Mouse (Mus musculus) neural tube, embryonic 12.5 days (tissue): ENCODE measurements around the gene Tmem50b. TPM values are rescaled to one million over a fixed set of nuclear protein-coding genes. Genes with fewer than 3 reads are reported as not detected.

ENCODE experiments used
- ATAC-seq: fragments of 200-750 bp; cut with Nextera tagmentation; 2 replicates; pipeline ENCODE4 v1.8.0; 2017; ENCODE audit warnings: low read depth, mild to moderate bottlenecking, moderate TSS enrichment, moderate library complexity; ENCODE audit not compliant: low FRiP score
- H3K27ac ChIP-seq: fragments of 300-500 bp; sonication (generic); 2 replicates; pipeline ENCODE4 v1.5.1; 2016
- H3K27me3 ChIP-seq: fragments of 300-500 bp; sonication (generic); replicated peaks from 2 replicates; pipeline ENCODE4 v1.6.1; 2016; ENCODE audit warnings: mild to moderate bottlenecking
- H3K36me3 ChIP-seq: fragments of 300-500 bp; sonication (generic); 2 replicates; pipeline ENCODE4 v1.6.1; 2016; ENCODE audit warnings: mild to moderate bottlenecking
- H3K4me1 ChIP-seq: fragments of 300-500 bp; sonication (generic); 2 replicates; pipeline ENCODE4 v1.6.1; 2016
- H3K4me2 ChIP-seq: fragments of 300-500 bp; sonication (generic); replicated peaks from 2 replicates; pipeline ENCODE4 v1.6.1; 2016; ENCODE audit warnings: mild to moderate bottlenecking
- H3K4me3 ChIP-seq: fragments of 300-500 bp; sonication (generic); 2 replicates; pipeline ENCODE4 v1.5.1; 2016
- H3K9ac ChIP-seq: fragments of 300-500 bp; sonication (generic); 2 replicates; pipeline ENCODE4 v1.6.1; 2016; ENCODE audit warnings: mild to moderate bottlenecking
- H3K9me3 ChIP-seq: fragments of 300-500 bp; sonication (generic); 2 replicates; pipeline ENCODE4 v1.6.1; 2016; ENCODE audit warnings: mild to moderate bottlenecking
- WGBS: fragments of 180-500 bp; shearing (Covaris S2); methylation state at CpG from one replicate; pipeline ENCODE4 v1.1.7; 2016; 5-methylcytosine and 5-hydroxymethylcytosine counted together
- polyA plus RNA-seq: library from polyadenylated mRNA; unstranded; fragments of >200 nt; fragmentation: Nextera tagmentation; extraction: Ambion mirVana; gene quantifications from 2 replicates; pipeline ENCODE4 v1.2.1, GENCODE M21; 2016

The Tmem50b gene
- polyA plus RNA-seq, 1 experiment from 2014 or later: 58.0 TPM

DNA sequence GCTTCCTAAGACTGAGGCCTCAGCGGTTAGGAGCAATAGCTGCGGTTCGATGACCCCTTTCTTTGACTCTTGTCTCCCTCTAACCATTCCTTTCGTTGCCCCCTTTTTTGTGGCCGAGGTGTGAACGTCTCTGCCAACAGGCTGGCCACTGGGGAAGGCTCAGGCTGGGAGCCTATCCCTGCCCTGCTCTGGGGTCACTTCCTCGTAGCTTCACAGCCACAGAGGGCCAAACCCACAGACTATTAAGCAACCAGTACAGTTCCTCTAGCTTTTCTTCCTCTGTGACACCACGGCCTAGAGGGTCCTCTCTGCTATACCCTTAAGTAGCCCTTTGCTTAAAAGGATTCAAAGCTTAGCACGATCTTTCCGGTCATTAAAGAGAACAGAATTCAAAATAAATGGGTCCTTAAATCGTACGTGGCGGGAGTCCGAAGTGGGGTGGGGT is 51.2 kb downstream of the Tmem50b start:
- H3K4me1 ChIP-seq: peaks cover 24% of the 10 kb centered on the region
- H3K4me3 ChIP-seq: peak overlapping the region; percentile 93
- no peak overlapping the region for H3K27ac ChIP-seq
- peak; percentile 71 for ATAC-seq
- H3K36me3 ChIP-seq: no peaks in the 10 kb centered on the region
- H3K27me3 ChIP-seq: no peaks in the 10 kb centered on the region
- peak overlapping the region; percentile 93 for H3K9ac ChIP-seq
- WGBS: 9% methylated on average over 14 of the region's 14 CpGs
- H3K9me3 ChIP-seq: no peaks in the 10 kb centered on the region
- peak overlapping the region; percentile 76 for H3K4me2 ChIP-seq

DNA sequence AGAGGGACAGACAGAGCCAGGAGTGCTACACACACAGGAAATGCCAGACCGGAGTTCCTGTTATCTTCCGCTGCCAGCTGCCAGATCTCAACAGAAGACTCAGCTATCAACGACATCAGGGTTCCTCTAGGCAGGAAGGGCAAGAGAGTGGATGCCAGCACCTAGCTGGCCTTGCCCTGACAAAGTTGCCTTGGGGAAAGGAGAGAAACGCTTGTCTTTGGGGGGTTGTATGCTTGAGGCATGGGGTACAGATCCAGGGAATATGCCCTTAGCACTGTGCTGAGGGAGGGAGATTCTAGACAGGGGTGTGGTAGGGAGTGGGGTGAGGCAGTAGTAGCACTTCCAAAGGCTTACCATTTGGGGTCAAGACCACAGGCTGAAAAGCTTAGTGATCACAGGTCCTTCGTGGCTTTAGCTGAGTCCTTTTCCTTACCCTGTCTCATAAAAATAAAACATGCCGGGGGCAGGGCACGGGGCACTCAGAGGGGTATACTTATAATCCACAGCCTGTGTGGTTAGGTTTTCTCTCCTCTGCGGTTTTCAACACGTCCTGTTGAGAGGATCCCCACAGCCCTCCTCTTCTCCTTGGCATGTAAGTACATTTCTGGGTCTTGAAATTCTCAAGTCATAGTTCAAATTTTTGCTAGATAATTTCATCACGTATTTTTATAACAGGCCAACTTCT is 51.9 kb downstream of the Tmem50b start:
- Histone ChIP-seq H3K27me3 (no peaks in the 10 kb centered on the region), H3K4me2 (no peak overlapping the region), H3K27ac (no peak overlapping the region), H3K4me3 (no peak overlapping the region), H3K4me1 (peaks cover 24% of the 10 kb centered on the region), H3K36me3 (no peaks in the 10 kb centered on the region), H3K9ac (no peak overlapping the region), H3K9me3 (no peaks in the 10 kb centered on the region)
- 71% methylated on average over 10 of the region's 10 CpGs for WGBS
- ATAC-seq: no peak

DNA sequence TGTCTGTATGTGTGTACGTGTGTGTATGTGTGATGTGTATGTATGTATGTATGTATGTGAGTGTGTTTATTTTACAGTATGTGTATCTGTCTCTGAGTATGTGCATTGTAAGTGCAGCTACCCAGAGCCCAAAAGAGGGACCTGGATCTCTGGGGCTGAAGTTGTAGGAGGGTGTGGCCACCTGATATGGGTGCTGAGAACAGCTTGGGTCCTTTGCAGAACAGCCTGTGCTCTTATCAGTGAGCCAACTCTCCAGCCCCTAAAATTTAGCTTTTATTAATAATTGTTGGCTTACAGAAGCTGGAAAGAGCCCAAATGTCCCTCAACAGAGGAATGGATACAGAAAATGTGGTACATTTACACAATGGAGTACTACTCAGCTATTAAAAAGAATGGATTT is 54.0 kb downstream of the Tmem50b start:
- no peaks in the 10 kb centered on the region for H3K27me3 ChIP-seq
- H3K9me3 ChIP-seq: no peaks in the 10 kb centered on the region
- WGBS: 94% methylated on average over 1 of the region's 1 CpGs

DNA sequence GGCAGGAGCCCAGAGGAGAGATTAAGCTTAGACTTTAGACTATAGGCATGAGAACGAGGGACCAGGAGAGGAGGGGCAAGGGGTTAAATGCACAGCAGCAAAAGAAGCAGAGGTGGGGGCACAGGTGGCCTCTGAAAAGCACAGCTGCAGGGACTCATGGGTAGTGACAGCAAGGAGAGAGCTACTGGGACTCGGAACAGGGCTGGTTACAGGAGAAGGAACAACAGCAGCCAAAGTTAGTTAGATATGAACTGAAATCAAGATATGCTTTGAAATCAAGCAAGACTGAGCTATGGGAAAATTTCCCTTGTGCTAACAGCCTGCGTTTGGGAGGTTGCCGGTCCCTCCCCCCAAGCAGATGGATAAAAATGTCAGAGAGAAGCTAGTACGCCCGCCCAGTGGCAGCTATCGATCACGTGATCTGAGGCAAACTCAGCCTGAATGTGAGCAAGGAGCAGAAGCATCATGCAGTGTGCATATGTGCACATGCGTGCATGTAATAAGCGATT is 56.0 kb downstream of the Tmem50b start:
- no peak for ATAC-seq
- H3K27ac ChIP-seq: no peak overlapping the region
- no peak overlapping the region for H3K4me3 ChIP-seq
- peak overlapping the region; percentile 24; the same call in 1 of the 2 replicates for H3K4me2 ChIP-seq
- WGBS: 41% methylated on average over 10 of the region's 10 CpGs
- peaks cover 5% of the 10 kb centered on the region; the same call in 1 of the 2 replicates for H3K4me1 ChIP-seq
- no peaks in the 10 kb centered on the region for H3K9me3 ChIP-seq
- no peaks in the 10 kb centered on the region for H3K27me3 ChIP-seq
- H3K9ac ChIP-seq: no peak overlapping the region
- no peaks in the 10 kb centered on the region for H3K36me3 ChIP-seq

More for the DNA sequence above, 54.0 kb downstream of the Tmem50b start:
- H3K4me3 ChIP-seq: no peak overlapping the region
- ATAC-seq: no peak
- H3K36me3 ChIP-seq: no peaks in the 10 kb centered on the region
- H3K4me1 ChIP-seq: peaks cover 13% of the 10 kb centered on the region; the same call in 1 of the 2 replicates
- H3K4me2 ChIP-seq: no peak overlapping the region
- H3K9ac ChIP-seq: no peak overlapping the region
- no peak overlapping the region for H3K27ac ChIP-seq

DNA sequence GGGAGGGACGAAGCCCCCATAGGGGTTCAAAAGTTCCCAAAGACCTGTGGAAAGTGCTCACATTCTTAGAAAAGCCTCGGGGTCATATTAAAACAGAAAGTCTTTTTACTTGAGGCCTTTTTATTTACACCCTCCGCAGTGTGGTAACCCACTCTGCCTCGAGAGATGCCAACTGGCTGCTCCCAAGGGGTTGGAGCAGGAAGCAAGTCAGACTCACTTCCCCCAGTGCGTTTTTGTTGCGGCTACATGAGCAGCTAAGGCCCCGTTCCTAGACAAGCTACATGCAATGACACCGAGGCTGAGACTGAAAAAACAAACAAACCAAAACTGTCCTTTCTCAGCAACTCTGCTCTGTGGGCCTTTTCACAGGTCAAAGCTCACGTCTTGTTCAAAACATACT is 59.1 kb downstream of the Tmem50b start:
- ATAC-seq: no peak
- Histone ChIP-seq H3K27me3 (no peaks in the 10 kb centered on the region), H3K9me3 (no peaks in the 10 kb centered on the region), H3K27ac (no peak overlapping the region), H3K4me3 (no peak overlapping the region), H3K4me2 (no peak overlapping the region), H3K36me3 (no peaks in the 10 kb centered on the region), H3K9ac (no peak overlapping the region), H3K4me1 (no peaks in the 10 kb centered on the region)
- 75% methylated on average over 9 of the region's 9 CpGs for WGBS

DNA sequence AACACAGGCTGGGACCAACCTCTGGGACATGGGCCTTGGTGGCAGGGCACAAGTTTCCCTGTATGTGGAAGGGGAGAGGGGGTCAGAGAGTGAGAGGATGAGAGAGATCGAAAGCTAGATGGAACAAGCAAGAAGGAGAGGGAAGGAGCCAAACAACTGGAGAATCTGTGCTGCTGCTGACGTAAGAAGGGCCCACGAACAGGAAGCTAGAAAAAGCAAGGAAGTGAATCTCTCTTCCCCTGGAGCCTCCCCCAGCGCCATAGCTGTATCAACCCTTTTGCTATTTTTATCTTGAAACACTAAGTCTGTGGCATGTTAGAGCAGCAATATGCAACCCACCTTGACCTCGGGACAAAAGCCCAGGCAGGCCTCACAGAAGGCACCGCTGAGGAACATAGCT is 59.5 kb downstream of the Tmem50b start:
- Histone ChIP-seq H3K27me3 (no peaks in the 10 kb centered on the region), H3K9me3 (no peaks in the 10 kb centered on the region), H3K36me3 (no peaks in the 10 kb centered on the region), H3K9ac (no peak overlapping the region), H3K4me2 (no peak overlapping the region), H3K4me1 (no peaks in the 10 kb centered on the region), H3K27ac (no peak overlapping the region), H3K4me3 (no peak overlapping the region)
- ATAC-seq: no peak
- 89% methylated on average over 6 of the region's 6 CpGs for WGBS

DNA sequence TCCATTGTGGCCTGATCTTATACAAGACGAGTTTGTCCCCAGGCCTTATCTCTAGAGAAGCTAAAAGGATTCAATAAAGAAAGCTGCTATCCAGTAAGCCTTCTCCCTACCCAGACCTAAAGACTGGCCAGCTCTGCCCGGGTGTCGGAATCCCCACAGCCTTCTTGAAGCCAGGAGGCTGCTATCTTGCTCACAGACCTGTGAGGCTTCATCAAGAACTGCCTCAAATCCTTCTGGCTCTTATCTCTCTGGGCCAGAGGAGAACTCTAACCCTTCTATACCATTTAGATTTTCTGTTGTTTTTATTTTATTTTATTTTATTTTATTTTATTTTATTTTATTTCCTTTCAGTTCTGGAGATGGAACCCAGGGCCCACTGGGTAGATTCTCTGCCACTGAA is 60.5 kb downstream of the Tmem50b start:
- no peaks in the 10 kb centered on the region for H3K27me3 ChIP-seq
- H3K4me3 ChIP-seq: no peak overlapping the region
- 88% methylated on average over 3 of the region's 3 CpGs for WGBS
- H3K4me2 ChIP-seq: no peak overlapping the region
- no peak overlapping the region for H3K9ac ChIP-seq
- H3K9me3 ChIP-seq: no peaks in the 10 kb centered on the region
- H3K4me1 ChIP-seq: no peaks in the 10 kb centered on the region
- no peaks in the 10 kb centered on the region for H3K36me3 ChIP-seq
- ATAC-seq: no peak
- no peak overlapping the region for H3K27ac ChIP-seq

DNA sequence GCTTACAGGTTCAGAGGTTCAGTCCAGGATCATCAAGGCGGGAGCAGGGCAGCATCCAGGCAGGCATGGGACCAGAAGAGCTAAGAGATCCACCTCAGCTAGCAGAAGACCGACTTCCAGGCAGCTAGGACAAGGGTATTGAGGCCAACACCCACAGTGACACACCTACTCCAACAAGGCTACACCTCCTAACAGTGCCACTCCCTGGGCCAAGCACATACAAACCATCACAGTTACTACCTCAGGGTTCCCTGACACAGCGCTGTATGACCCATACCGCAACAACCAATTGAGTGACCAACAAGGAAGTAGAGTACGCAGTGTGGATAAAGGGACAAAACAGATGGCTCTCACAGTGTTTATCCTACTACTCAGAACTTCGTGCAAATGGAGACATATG is 61.2 kb downstream of the Tmem50b start:
- no peaks in the 10 kb centered on the region for H3K4me1 ChIP-seq
- H3K27ac ChIP-seq: no peak overlapping the region
- WGBS: 93% methylated on average over 6 of the region's 6 CpGs
- no peak overlapping the region for H3K9ac ChIP-seq
- no peaks in the 10 kb centered on the region for H3K27me3 ChIP-seq
- H3K36me3 ChIP-seq: no peaks in the 10 kb centered on the region
- ATAC-seq: no peak
- no peak overlapping the region for H3K4me3 ChIP-seq
- no peaks in the 10 kb centered on the region for H3K9me3 ChIP-seq
- no peak overlapping the region for H3K4me2 ChIP-seq

DNA sequence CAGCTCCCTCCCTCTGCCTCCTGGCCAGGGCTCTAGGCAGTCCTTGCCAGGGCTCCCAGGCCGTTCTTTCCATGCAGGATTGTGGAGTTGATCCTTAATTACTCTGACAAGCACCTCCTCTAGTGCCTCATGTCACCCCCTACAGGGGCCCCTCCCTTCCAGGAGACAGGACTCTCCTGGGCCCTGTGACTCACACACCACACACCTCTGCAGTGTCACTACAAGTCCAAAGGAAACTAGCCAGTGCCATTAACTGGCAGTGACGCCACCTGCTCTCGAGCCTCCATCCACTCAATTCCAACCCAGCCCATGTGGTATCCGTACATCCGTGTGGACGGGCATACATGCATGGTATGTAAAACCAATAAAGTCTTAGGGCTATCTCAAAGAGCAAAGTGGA is 62.7 kb downstream of the Tmem50b start:
- H3K27ac ChIP-seq: no peak overlapping the region
- no peak overlapping the region for H3K9ac ChIP-seq
- no peak overlapping the region for H3K4me3 ChIP-seq
- H3K4me1 ChIP-seq: no peaks in the 10 kb centered on the region
- no peak for ATAC-seq
- 79% methylated on average over 6 of the region's 6 CpGs for WGBS
- H3K4me2 ChIP-seq: no peak overlapping the region
- H3K27me3 ChIP-seq: no peaks in the 10 kb centered on the region
- no peaks in the 10 kb centered on the region for H3K9me3 ChIP-seq
- no peaks in the 10 kb centered on the region for H3K36me3 ChIP-seq

DNA sequence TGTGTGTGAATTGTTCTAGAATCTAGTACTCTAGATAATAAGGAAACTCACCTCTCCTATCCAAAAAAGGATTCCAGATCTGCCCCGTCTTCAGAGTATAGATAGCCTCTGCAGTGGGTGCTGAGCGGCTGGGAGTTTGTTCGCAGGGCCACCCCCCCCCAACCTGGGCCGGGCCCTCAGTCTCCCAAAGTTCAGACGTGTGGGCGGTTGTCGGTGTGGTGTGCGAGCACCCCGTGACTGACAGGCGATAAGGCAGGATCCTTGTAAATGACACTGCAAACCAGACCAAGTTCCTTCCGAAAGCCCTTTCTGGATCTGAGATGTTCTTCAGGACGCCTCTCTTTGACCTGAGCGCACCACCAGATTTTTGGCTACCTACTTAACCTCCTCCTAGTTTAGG is 63.1 kb downstream of the Tmem50b start:
- H3K27ac ChIP-seq: no peak overlapping the region
- no peaks in the 10 kb centered on the region for H3K27me3 ChIP-seq
- WGBS: 54% methylated on average over 13 of the region's 13 CpGs
- no peak overlapping the region for H3K4me2 ChIP-seq
- no peak overlapping the region for H3K4me3 ChIP-seq
- ATAC-seq: no peak
- no peak overlapping the region for H3K9ac ChIP-seq
- H3K4me1 ChIP-seq: no peaks in the 10 kb centered on the region
- H3K36me3 ChIP-seq: no peaks in the 10 kb centered on the region
- no peaks in the 10 kb centered on the region for H3K9me3 ChIP-seq

DNA sequence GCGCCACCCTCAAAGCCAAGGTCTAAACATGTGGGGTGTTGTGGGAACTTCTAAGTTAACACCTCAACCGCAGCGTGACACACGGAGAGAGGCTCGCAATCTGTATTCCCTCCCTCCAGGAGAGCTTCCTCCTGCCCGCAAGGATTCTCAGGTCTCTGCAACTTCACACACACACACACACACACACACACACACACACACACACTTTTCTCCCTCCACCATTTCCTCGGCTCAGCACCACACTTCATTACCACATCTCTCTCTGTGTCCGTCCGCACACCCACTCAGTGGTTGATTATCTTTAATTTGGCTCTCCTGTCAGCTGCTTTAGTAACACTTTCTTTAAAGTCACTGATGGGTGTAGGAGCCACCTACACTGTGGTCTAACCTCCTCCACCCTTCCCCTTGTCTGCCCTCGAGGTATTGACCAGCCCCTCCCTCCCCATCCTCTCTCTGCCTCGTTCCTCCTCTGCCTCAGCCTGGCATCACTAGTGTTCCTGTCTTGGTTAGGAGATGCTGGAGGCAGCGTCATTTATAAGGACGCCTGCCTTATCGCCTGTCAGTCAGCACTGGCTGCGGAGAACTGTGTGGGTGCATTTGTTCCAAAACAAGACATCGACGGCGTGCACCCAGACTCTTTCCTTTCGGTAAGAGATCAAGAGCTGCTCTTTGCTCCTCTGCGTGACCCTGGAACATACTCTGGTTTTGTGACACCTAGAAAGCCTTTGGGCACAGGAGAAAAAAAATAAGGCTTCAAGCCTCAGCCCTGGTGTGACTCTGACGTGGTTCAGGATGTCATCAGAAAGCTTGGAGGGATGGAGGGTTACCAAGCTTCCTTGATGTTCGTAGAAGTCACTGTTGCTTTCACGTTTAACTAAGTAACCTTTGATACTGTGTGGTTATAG is 64.3 kb downstream of the Tmem50b start:
- no peaks in the 10 kb centered on the region for H3K27me3 ChIP-seq
- no peak overlapping the region for H3K27ac ChIP-seq
- no peak overlapping the region for H3K4me2 ChIP-seq
- no peaks in the 10 kb centered on the region for H3K36me3 ChIP-seq
- H3K4me1 ChIP-seq: no peaks in the 10 kb centered on the region
- H3K9me3 ChIP-seq: no peaks in the 10 kb centered on the region
- 67% methylated on average over 23 of the region's 23 CpGs for WGBS
- H3K9ac ChIP-seq: no peak overlapping the region
- H3K4me3 ChIP-seq: no peak overlapping the region
- ATAC-seq: no peak

DNA sequence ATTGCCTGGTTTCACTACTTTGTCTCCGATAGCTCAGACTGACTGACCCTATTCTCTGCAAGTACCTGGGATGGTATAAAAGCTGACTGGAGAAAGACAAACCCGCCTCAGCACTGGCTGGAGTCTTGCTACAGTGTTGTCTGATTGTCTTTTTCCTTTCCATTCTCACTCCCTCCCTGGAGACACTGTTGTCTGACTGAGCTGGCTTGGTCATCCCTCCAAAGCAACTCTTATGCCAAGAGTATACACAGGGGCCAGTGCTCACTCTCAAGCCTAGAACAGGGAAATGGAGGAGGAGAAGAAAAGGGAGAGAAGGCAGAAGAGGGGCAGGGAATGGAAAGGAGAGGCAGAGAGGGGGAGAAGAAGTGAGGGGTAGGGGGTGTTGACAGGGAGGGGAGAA is 65.2 kb downstream of the Tmem50b start:
- no peak overlapping the region for H3K4me2 ChIP-seq
- H3K9ac ChIP-seq: no peak overlapping the region
- no peaks in the 10 kb centered on the region for H3K4me1 ChIP-seq
- 10% methylated on average over 2 of the region's 2 CpGs for WGBS
- no peak for ATAC-seq
- no peaks in the 10 kb centered on the region for H3K27me3 ChIP-seq
- H3K27ac ChIP-seq: no peak overlapping the region
- H3K36me3 ChIP-seq: no peaks in the 10 kb centered on the region
- no peak overlapping the region for H3K4me3 ChIP-seq
- no peaks in the 10 kb centered on the region for H3K9me3 ChIP-seq
